In genomic region chr17:25647901-25648300, GRCm38 (mm10) we compare ENCODE assay signal across 28 mouse cellular contexts.
A peak's percentile ranks its signal among the peaks of the same experiment; 100 is the strongest.
DNase-seq lines count a peak whose midpoint lies in the region; ATAC-seq and TF ChIP-seq lines count a peak whose summit lies in the region.
"Had no signal": no experiment of that assay in that cellular context is flagged by ENCODE, and none has a peak within 500 bp of the region (broad histone marks: within the 10 kb centered on the region; RNA-seq: fewer than 3 reads in every experiment).

No protein-coding gene starts in this region.

- H3K9ac ChIP-seq in heart, embryonic 14.5 days (ENCODE audit: low read length): no peak overlapping the region
- H3K9ac ChIP-seq in kidney, postnatal 0 days (ENCODE audit: low read depth, low read length): no peak overlapping the region
- no peak overlapping the region for H3K9ac ChIP-seq in liver, postnatal 0 days (replicated peaks)
- H3K9ac ChIP-seq in liver, embryonic 12.5 days: no peak overlapping the region
- H3K9ac ChIP-seq: forebrain, embryonic 12.5 days; heart, embryonic 13.5 days; limb, embryonic 12.5 days; liver, embryonic 14.5 days; lung, embryonic 15.5 days; neural tube, embryonic 12.5 days had no signal

- 76% methylated on average over 10 of the region's 10 CpGs for WGBS in heart, embryonic 14.5 days
- WGBS in heart, embryonic 10.5 days: 76% methylated on average over 10 of the region's 10 CpGs
- 43% methylated on average over 10 of the region's 10 CpGs for WGBS in kidney, postnatal 0 days
- 72% methylated on average over 10 of the region's 10 CpGs for WGBS in liver, postnatal 0 days (ENCODE audit: insufficient replicate concordance)
- WGBS in liver, embryonic 12.5 days (ENCODE audit: insufficient replicate concordance): 73% methylated on average over 10 of the region's 10 CpGs

- no peaks in the 10 kb centered on the region for H3K9me3 ChIP-seq in heart, embryonic 14.5 days (ENCODE audit: control insufficient read depth, low read length)
- no peaks in the 10 kb centered on the region for H3K9me3 ChIP-seq in heart, embryonic 10.5 days
- no peaks in the 10 kb centered on the region for H3K9me3 ChIP-seq in kidney, postnatal 0 days (replicated peaks; ENCODE audit: low read length)
- no peaks in the 10 kb centered on the region for H3K9me3 ChIP-seq in liver, postnatal 0 days (ENCODE audit: low read length)
- H3K9me3 ChIP-seq in liver, embryonic 12.5 days (replicated peaks): no peaks in the 10 kb centered on the region
- H3K9me3 ChIP-seq: limb, embryonic 12.5 days; lung, embryonic 15.5 days; neural tube, embryonic 12.5 days had no signal

- H3K27ac ChIP-seq in heart, embryonic 14.5 days (replicated peaks in 1 of 2; ENCODE audit: control insufficient read depth in 1 of 2, insufficient read depth in 1 of 2, low read depth in 2 of 2, low read length in 2 of 2): no peak overlapping the region
- H3K27ac ChIP-seq in heart, embryonic 10.5 days: no peak overlapping the region
- no peak overlapping the region for H3K27ac ChIP-seq in kidney, postnatal 0 days
- peak overlapping the region; percentile 44; the same call in 1 of the 2 replicates for H3K27ac ChIP-seq in liver, postnatal 0 days (ENCODE audit: low read depth)
- no peak overlapping the region for H3K27ac ChIP-seq in liver, embryonic 12.5 days
- H3K27ac ChIP-seq: forebrain, embryonic 12.5 days; heart, embryonic 13.5 days; limb, embryonic 12.5 days; liver, embryonic 14.5 days; lung, embryonic 15.5 days; neural tube, embryonic 12.5 days had no signal

- ATAC-seq in heart, embryonic 14.5 days (ENCODE audit: insufficient number of reproducible peaks, insufficient read depth, low FRiP score, low read depth): 0 out of 2 replicates have a peak, but pooled peaks have one; percentile 19
- ATAC-seq in kidney, postnatal 0 days (replicated peaks; ENCODE audit: low FRiP score, low read depth): no peak
- peak; percentile 39 for ATAC-seq in liver, postnatal 0 days
- no peak for ATAC-seq in liver, embryonic 12.5 days
- ATAC-seq: activated CD4-positive, CD25-positive, alpha-beta regulatory T cell, adult 4 months; hindbrain, embryonic 16.5 days had no signal

- H3K4me3 ChIP-seq in heart, embryonic 14.5 days (ENCODE audit: control insufficient read depth in 1 of 2, insufficient read depth in 1 of 2, low read depth in 1 of 2, low read length in 2 of 2): no peak overlapping the region
- H3K4me3 ChIP-seq in heart, embryonic 10.5 days: no peak overlapping the region
- no peak overlapping the region for H3K4me3 ChIP-seq in kidney, postnatal 0 days (replicated peaks; ENCODE audit: low read depth, low read length)
- H3K4me3 ChIP-seq in liver, postnatal 0 days (ENCODE audit: low read depth, low read length): no peak overlapping the region
- no peak overlapping the region for H3K4me3 ChIP-seq in liver, embryonic 12.5 days
- H3K4me3 ChIP-seq: erythroblast, embryonic 14.5 days; forebrain, embryonic 12.5 days; heart, embryonic 13.5 days; limb, embryonic 12.5 days; lung, embryonic 15.5 days; myocyte; neural tube, embryonic 12.5 days had no signal

- H3K4me2 ChIP-seq in heart, embryonic 14.5 days (ENCODE audit: low read length): no peak overlapping the region
- H3K4me2 ChIP-seq in kidney, postnatal 0 days (ENCODE audit: low read length): no peak overlapping the region
- no peak overlapping the region for H3K4me2 ChIP-seq in liver, postnatal 0 days (ENCODE audit: low read depth, low read length)
- H3K4me2 ChIP-seq in liver, embryonic 12.5 days: no peak overlapping the region
- H3K4me2 ChIP-seq: forebrain, embryonic 12.5 days; heart, embryonic 13.5 days; limb, embryonic 12.5 days; lung, embryonic 15.5 days; midbrain, embryonic 11.5 days; neural tube, embryonic 12.5 days had no signal

- no peaks in the 10 kb centered on the region for H3K27me3 ChIP-seq in heart, embryonic 14.5 days (ENCODE audit: control insufficient read depth, insufficient read depth, low read length)
- no peaks in the 10 kb centered on the region for H3K27me3 ChIP-seq in heart, embryonic 10.5 days (ENCODE audit: insufficient read depth, poor library complexity, severe bottlenecking)
- no peaks in the 10 kb centered on the region for H3K27me3 ChIP-seq in kidney, postnatal 0 days (ENCODE audit: insufficient read depth, low read length)
- no peaks in the 10 kb centered on the region for H3K27me3 ChIP-seq in liver, postnatal 0 days (ENCODE audit: insufficient read depth, low read length)
- no peaks in the 10 kb centered on the region for H3K27me3 ChIP-seq in liver, embryonic 12.5 days (replicated peaks)
- H3K27me3 ChIP-seq: forebrain, embryonic 12.5 days; heart, embryonic 13.5 days; limb, embryonic 12.5 days; lung, embryonic 15.5 days; neural tube, embryonic 12.5 days had no signal

- H3K36me3 ChIP-seq in heart, embryonic 14.5 days (ENCODE audit: control insufficient read depth, insufficient read depth, low read length): peaks cover 47% of the 10 kb centered on the region
- H3K36me3 ChIP-seq in heart, embryonic 10.5 days: peaks cover 40% of the 10 kb centered on the region
- H3K36me3 ChIP-seq in kidney, postnatal 0 days (ENCODE audit: insufficient read depth, low read length): no peaks in the 10 kb centered on the region
- no peaks in the 10 kb centered on the region; the same call in 1 of the 2 replicates for H3K36me3 ChIP-seq in liver, postnatal 0 days (replicated peaks; ENCODE audit: insufficient read depth, low read length)
- H3K36me3 ChIP-seq in liver, embryonic 12.5 days: no peaks in the 10 kb centered on the region; the same call in 1 of the 2 replicates
- H3K36me3 ChIP-seq: lung, embryonic 15.5 days had no signal

- no peak for TF ChIP-seq EP300 in liver, postnatal 0 days (IDR thresholded peaks at IDR 0.05; ENCODE audit: low read depth)

- DNase-seq in heart, embryonic 10.5 days (ENCODE audit: low spot score): no peak
- DNase-seq in kidney, postnatal 0 days (ENCODE audit: low spot score): peak; percentile 44
- no peak for DNase-seq in kidney, adult 9 months
- no peak for DNase-seq in liver, postnatal 0 days
- DNase-seq in T-cell, adult 2 months (ENCODE audit: low spot score): no peak
- DNase-seq: adrenal gland, adult 2 months; B cell, adult 2 months; cerebellum, adult 18-20 months; cerebellum, postnatal 10 days; gastrocnemius, postnatal 10 days; kidney, adult 18-20 months; kidney, postnatal 36 days; layer of hippocampus, postnatal 36 days; thymus, adult 2 months; thymus, postnatal 4 days had no signal

- H3K4me1 ChIP-seq in heart, embryonic 14.5 days (ENCODE audit: control insufficient read depth in 2 of 2, insufficient read depth in 2 of 2, low read length in 2 of 2): peaks cover 2 to 4% of the 10 kb centered on the region in 2 experiments; a peak in 2 of 4 replicates
- peaks cover 22% of the 10 kb centered on the region for H3K4me1 ChIP-seq in heart, embryonic 10.5 days
- 0 out of 2 replicates have a peak, but pooled peaks cover 15% of the 10 kb centered on the region for H3K4me1 ChIP-seq in kidney, postnatal 0 days (replicated peaks; ENCODE audit: insufficient read depth, low read length)
- peaks cover 6% of the 10 kb centered on the region; the same call in 1 of the 2 replicates for H3K4me1 ChIP-seq in liver, postnatal 0 days (ENCODE audit: insufficient read depth)
- no peaks in the 10 kb centered on the region for H3K4me1 ChIP-seq in liver, embryonic 12.5 days

- TF ChIP-seq CTCF in kidney, postnatal 0 days (IDR thresholded peaks at IDR 0.05; ENCODE audit: low read depth): no peak
- TF ChIP-seq CTCF in liver, postnatal 0 days (IDR thresholded peaks at IDR 0.05; ENCODE audit: low read depth): no peak

Comparison
In these comparisons a context has a peak if more than half of its experiments do, and no peak if none do; other contexts are left out.
1. ATAC-seq: peak in heart, embryonic 14.5 days (single experiment) and liver, postnatal 0 days (single experiment); none in kidney, postnatal 0 days (single experiment) and liver, embryonic 12.5 days (single experiment).